Mouse (Mus musculus) cerebellum, adult 2 months (tissue): ENCODE data around the gene Ppp1r21.

Source experiments
- CTCF ChIP-seq: fragments of 200-500 bp; IDR thresholded peaks from 2 replicates; pipeline ENCODE4 v1.5.1; 2011; ENCODE audit warnings: low read depth, mild to moderate bottlenecking, control low read depth, low read length, moderate library complexity, borderline replicate concordance; ENCODE audit not compliant: insufficient read depth
- POLR2A ChIP-seq: fragments of 200-500 bp; IDR thresholded peaks from 2 replicates; pipeline ENCODE4 v1.6.1; 2011; ENCODE audit warnings: low read length, control low read depth, borderline replicate concordance; ENCODE audit not compliant: insufficient read depth

GRCm38 (mm10) chr17:88537842-88538430 lies 8.0 kb downstream of the Ppp1r21 start:
- TF ChIP-seq CTCF: no peak
- no peak for TF ChIP-seq POLR2A
